Mouse (Mus musculus) C2C12 (cell line): ENCODE results near the gene Lrriq4.

Source experiments
- CEBPB ChIP-seq: IDR thresholded peaks from one replicate; pipeline ENCODE4 v1.6.1; 2011; ENCODE audit warnings: low read depth, mild to moderate bottlenecking, control low read depth, moderate library complexity
- CTCF ChIP-seq: IDR thresholded peaks from one replicate; pipeline ENCODE4 v1.5.1; 2011; ENCODE audit not compliant: control insufficient read depth, insufficient read depth, insufficient read length
- MYOD1 ChIP-seq: IDR thresholded peaks from one replicate; pipeline ENCODE4 v1.6.1; 2011; ENCODE audit warnings: low read depth; ENCODE audit not compliant: control insufficient read depth, insufficient read length
- USF1 ChIP-seq: IDR thresholded peaks from one replicate; pipeline ENCODE4 v1.6.1; 2011; ENCODE audit warnings: low read depth, mild to moderate bottlenecking, control low read depth, moderate library complexity

- no peak for TF ChIP-seq CTCF
- TF ChIP-seq CEBPB: no peak
- no peak for TF ChIP-seq USF1
- no peak for TF ChIP-seq MYOD1
Observed at GRCm38 (mm10) chr3:30603256-30603655, 41.1 kb upstream of the Lrriq4 start.
